35 mouse cellular contexts compared by ENCODE assay signal in the genomic region with DNA sequence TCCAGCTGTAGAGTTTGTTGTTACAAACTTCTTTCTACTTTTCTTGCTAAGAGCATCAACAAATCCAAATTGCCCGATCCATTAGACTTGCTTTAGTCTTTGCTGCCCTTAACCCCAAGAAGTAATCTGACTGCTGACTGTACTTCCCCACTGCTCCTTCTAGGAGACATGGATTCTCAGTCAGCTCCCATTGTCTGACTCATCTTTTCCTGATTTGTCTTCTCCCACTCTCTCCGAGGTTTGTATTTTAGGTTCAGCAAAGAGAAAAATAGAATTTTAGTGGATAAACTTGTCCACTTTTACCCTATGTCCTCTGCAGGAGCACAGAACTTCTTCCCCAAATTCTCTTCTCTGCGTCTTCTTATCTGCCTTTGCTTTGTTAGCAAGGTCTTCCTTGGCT.
"Had no signal": no experiment of that assay in that cellular context is flagged by ENCODE, and none has a peak within 500 bp of the region (broad histone marks: within the 10 kb centered on the region; RNA-seq: fewer than 3 reads in every experiment).

No protein-coding gene starts in this region.

- H3K9ac ChIP-seq: heart, embryonic 12.5 days; heart, embryonic 13.5 days; heart, embryonic 15.5 days; hindbrain, embryonic 12.5 days; hindbrain, embryonic 13.5 days; hindbrain, embryonic 14.5 days; hindbrain, embryonic 15.5 days; intestine, embryonic 15.5 days; kidney, embryonic 15.5 days had no signal

- H3K4me3 ChIP-seq: heart, embryonic 12.5 days; heart, embryonic 13.5 days; heart, embryonic 15.5 days; hindbrain, embryonic 10.5 days; hindbrain, embryonic 12.5 days; hindbrain, embryonic 13.5 days; hindbrain, embryonic 15.5 days; intestine, embryonic 15.5 days; kidney, embryonic 15.5 days; layer of hippocampus, adult 2 months; left cerebral cortex, adult 2 months had no signal

- H3K27me3 ChIP-seq: heart, embryonic 12.5 days; heart, embryonic 13.5 days; heart, embryonic 15.5 days; hindbrain, embryonic 12.5 days; hindbrain, embryonic 13.5 days; hindbrain, embryonic 15.5 days; intestine, embryonic 15.5 days; kidney, embryonic 15.5 days had no signal

- H3K36me3 ChIP-seq: heart, embryonic 12.5 days; heart, embryonic 13.5 days; heart, embryonic 15.5 days; hindbrain, embryonic 10.5 days; hindbrain, embryonic 12.5 days; hindbrain, embryonic 13.5 days; hindbrain, embryonic 15.5 days; intestine, embryonic 15.5 days; kidney, embryonic 15.5 days had no signal

- H3K4me1 ChIP-seq: heart, embryonic 12.5 days; heart, embryonic 13.5 days; heart, embryonic 15.5 days; hindbrain, embryonic 10.5 days; hindbrain, embryonic 12.5 days; hindbrain, embryonic 13.5 days; hindbrain, embryonic 15.5 days; intestine, embryonic 15.5 days; kidney, embryonic 15.5 days had no signal

- H3K27ac ChIP-seq: heart, embryonic 13.5 days; heart, embryonic 15.5 days; hindbrain, embryonic 10.5 days; hindbrain, embryonic 12.5 days; hindbrain, embryonic 13.5 days; hindbrain, embryonic 14.5 days; hindbrain, embryonic 15.5 days; hindbrain, postnatal 0 days; intestine, embryonic 15.5 days; kidney, embryonic 15.5 days; kidney, postnatal 0 days; layer of hippocampus, adult 2 months; left cerebral cortex, adult 2 months had no signal

- ATAC-seq: hindbrain, embryonic 16.5 days; hindbrain, postnatal 0 days; inflammation-experienced regulatory T-cells, adult 6 months; intestine, embryonic 15.5 days; intestine, embryonic 16.5 days; intestine, postnatal 0 days had no signal

- H3K4me2 ChIP-seq: heart, embryonic 11.5 days; heart, embryonic 12.5 days; heart, embryonic 13.5 days; heart, embryonic 15.5 days; hindbrain, embryonic 12.5 days; hindbrain, embryonic 13.5 days; hindbrain, embryonic 14.5 days; hindbrain, embryonic 15.5 days; intestine, embryonic 15.5 days; kidney, embryonic 15.5 days had no signal

- H3K9me3 ChIP-seq: heart, embryonic 12.5 days; heart, embryonic 13.5 days; heart, embryonic 15.5 days; hindbrain, embryonic 10.5 days; hindbrain, embryonic 12.5 days; hindbrain, embryonic 13.5 days; hindbrain, embryonic 15.5 days; intestine, embryonic 15.5 days; kidney, embryonic 15.5 days had no signal

- DNase-seq: heart, postnatal 10 days; heart, postnatal 14 days; heart, postnatal 36 days; heart, postnatal 4 days; kidney, adult 11 months; kidney, adult 18-20 months; kidney, adult 2 months; kidney, adult 8-10 months; kidney, adult 9 months; kidney, postnatal 10 days; kidney, postnatal 14 days; kidney, postnatal 25 days; kidney, postnatal 36 days; kidney, postnatal 4 days; layer of hippocampus, adult 9-11 months; layer of hippocampus, postnatal 36 days had no signal
